Mouse (Mus musculus): ENCODE results near the gene Enthd1. TPM values are rescaled to one million over a fixed set of nuclear protein-coding genes. Genes with fewer than 3 reads are reported as not detected.

The Enthd1 gene
- polyA plus RNA-seq, 1 experiment from 2014 or later = not detected

DNA sequence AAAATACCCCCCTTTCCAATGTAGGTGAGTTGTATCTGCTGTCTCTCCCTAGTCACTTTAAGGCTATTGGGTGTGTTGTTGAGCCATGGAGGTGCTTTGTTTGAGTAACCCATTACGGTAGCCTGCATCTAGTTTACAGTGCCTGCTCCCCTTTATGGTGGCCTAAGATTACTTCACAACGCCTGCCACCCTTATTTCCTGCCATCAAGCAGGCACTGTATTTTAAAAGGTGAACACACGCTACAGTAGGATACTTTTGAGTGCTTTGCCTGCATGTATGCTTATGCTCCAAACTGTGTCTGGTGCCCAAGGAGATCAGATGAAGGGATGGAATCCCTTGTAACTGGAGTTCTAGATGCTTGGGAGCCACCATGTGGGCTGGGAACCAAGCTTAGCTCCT is 2.2 kb upstream of the Enthd1 start:
- no peak overlapping the region for H3K9ac ChIP-seq (replicated peaks; ENCODE audit: low read length)
- H3K9me3 ChIP-seq (ENCODE audit: low read length) = no peaks in the 10 kb centered on the region
- H3K4me3 ChIP-seq (ENCODE audit: low read length) = no peak overlapping the region
- H3K36me3 ChIP-seq (ENCODE audit: insufficient read depth, low read length) = no peaks in the 10 kb centered on the region
- H3K27me3 ChIP-seq (ENCODE audit: insufficient read depth, low read length) = no peaks in the 10 kb centered on the region
- H3K4me1 ChIP-seq (ENCODE audit: insufficient read depth, low read length) = no peaks in the 10 kb centered on the region
- ATAC-seq (ENCODE audit: low FRiP score, low TSS enrichment) = no peak
- no peak overlapping the region for H3K27ac ChIP-seq (ENCODE audit: low read length)
- 61% methylated on average over 3 of the region's 3 CpGs for WGBS
- no peak overlapping the region for H3K4me2 ChIP-seq (replicated peaks; ENCODE audit: low read depth, low read length)

DNA sequence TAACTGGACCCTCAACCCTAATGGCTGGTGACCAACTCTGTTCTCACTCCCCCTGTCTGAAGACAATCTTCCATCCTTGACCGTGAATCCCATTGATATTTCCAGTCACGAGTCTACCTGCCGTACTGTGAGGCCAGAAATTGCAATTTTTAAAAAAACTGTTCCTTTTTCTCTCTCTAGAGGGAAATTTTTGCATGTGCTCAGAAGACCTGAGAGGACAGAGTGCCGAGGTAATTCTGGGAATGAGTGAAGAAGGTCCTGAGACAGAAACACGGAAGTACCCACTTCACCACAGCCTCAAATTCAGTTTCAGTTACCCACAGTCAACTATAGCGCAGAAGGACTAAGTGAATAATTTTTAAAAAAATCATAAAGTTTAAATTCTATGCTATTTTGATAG is 1.7 kb upstream of the Enthd1 start:
- Histone ChIP-seq H3K27ac (ENCODE audit: low read length) (no peak overlapping the region), H3K9ac (replicated peaks; ENCODE audit: low read length) (no peak overlapping the region), H3K4me3 (ENCODE audit: low read length) (no peak overlapping the region), H3K36me3 (ENCODE audit: insufficient read depth, low read length) (no peaks in the 10 kb centered on the region), H3K27me3 (ENCODE audit: insufficient read depth, low read length) (no peaks in the 10 kb centered on the region), H3K4me2 (replicated peaks; ENCODE audit: low read depth, low read length) (no peak overlapping the region), H3K4me1 (ENCODE audit: insufficient read depth, low read length) (no peaks in the 10 kb centered on the region), H3K9me3 (ENCODE audit: low read length) (no peaks in the 10 kb centered on the region)
- ATAC-seq (ENCODE audit: low FRiP score, low TSS enrichment) = no peak
- 92% methylated on average over 6 of the region's 6 CpGs for WGBS

DNA sequence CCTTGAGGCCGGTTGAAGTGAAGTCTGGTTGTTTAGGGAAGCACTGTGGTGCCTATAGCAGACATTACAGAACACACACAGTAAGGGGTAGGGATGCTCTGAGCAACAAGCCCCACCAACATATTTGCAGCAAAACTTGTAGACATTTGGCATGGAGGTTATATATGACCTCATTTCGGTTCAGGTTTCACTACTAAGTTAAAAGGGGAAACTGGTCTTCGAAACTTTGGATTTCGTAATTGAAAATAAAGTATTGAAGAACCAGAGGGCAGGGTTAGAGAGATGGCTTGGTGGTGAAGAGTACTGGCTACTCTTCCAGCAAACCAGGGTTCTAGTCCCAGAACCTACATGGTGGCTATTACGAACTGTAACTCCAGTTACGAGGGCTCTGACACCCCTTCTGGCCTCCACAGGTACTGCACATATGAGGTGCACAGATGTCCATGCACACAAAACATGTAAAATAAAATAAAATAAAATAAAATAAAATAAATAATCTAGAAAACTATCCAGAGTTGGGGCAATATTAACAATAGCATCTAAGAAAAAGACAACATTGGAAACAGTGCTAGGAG is 1.2 kb downstream of the Enthd1 start:
- WGBS = 91% methylated on average over 6 of the region's 6 CpGs
- Histone ChIP-seq H3K27ac (ENCODE audit: low read length) (no peak overlapping the region), H3K4me2 (replicated peaks; ENCODE audit: low read depth, low read length) (no peak overlapping the region), H3K9me3 (ENCODE audit: low read length) (no peaks in the 10 kb centered on the region), H3K9ac (replicated peaks; ENCODE audit: low read length) (no peak overlapping the region), H3K4me1 (ENCODE audit: insufficient read depth, low read length) (peaks cover 6% of the 10 kb centered on the region), H3K4me3 (ENCODE audit: low read length) (no peak overlapping the region), H3K36me3 (ENCODE audit: insufficient read depth, low read length) (no peaks in the 10 kb centered on the region), H3K27me3 (ENCODE audit: insufficient read depth, low read length) (no peaks in the 10 kb centered on the region)
- ATAC-seq (ENCODE audit: low FRiP score, low TSS enrichment) = no peak

DNA sequence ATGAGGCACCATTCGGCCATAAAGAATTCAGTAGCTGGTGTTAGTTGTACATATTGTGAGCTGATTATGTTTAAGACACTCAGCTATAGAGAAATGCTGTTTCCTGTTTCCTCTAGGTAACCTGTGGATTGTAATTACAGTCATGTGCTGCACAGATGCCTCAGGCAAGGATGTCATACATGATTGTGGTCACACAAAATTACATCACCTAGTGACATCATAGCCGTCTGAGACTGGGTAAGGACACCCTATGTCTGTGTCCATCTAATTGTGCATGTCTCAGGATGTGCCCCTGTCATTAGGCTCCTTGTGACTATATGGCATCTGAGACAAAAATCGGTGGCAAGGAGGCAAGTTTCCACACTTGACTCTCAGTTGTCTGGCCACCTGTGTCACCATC is 2.5 kb downstream of the Enthd1 start:
- no peak overlapping the region for H3K9ac ChIP-seq (replicated peaks; ENCODE audit: low read length)
- peaks cover 6% of the 10 kb centered on the region for H3K4me1 ChIP-seq (ENCODE audit: insufficient read depth, low read length)
- no peak overlapping the region for H3K4me3 ChIP-seq (ENCODE audit: low read length)
- no peak for ATAC-seq (ENCODE audit: low FRiP score, low TSS enrichment)
- no peaks in the 10 kb centered on the region for H3K36me3 ChIP-seq (ENCODE audit: insufficient read depth, low read length)
- no peaks in the 10 kb centered on the region for H3K9me3 ChIP-seq (ENCODE audit: low read length)
- H3K27me3 ChIP-seq (ENCODE audit: insufficient read depth, low read length) = no peaks in the 10 kb centered on the region
- no peak overlapping the region for H3K4me2 ChIP-seq (replicated peaks; ENCODE audit: low read depth, low read length)
- H3K27ac ChIP-seq (ENCODE audit: low read length) = no peak overlapping the region
- WGBS = 85% methylated on average over 3 of the region's 3 CpGs

DNA sequence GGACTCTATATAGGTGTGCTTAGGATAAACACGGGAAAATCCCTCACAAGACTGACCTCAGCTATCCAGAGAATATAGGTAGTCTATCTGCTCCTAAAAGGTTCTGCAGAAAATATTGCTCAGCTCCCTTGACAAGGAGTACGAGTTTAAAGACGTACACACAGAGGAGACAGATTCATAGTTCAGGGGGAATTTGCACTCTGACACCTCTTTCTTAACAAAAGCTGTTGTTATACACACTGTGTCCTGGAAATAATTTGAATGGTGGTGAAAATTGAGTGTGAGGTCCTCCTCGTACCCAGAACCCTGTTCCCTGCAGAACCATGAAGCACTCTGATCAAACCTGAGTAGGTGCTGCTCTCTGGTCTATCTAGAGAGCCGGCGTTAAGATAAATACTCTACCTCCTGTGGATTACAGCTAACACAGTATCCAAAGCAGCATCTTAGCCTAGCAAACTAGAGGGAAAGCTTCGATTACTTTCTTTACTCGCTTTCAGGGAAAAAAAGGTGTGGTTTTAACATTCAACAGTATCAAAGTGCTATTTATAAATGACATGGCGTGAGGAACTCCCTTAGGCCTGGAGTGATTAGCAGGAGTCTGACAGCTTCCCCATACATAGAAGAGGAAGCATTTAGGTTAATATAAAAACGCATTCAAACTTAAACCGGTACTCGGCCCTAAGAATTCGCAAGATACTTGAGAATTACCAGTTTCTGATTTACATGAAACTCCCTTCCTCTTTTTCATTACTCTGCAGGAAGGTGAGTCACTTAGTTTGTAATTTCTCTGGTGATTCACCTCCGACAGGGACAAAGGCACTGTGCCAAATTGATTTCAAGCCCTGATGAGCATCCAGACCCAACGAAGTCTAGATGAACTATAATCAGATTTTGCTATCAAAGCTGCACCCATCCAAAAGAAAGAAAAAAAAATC is 4.0 kb downstream of the Enthd1 start:
- no peaks in the 10 kb centered on the region for H3K9me3 ChIP-seq (ENCODE audit: low read length)
- no peak overlapping the region for H3K9ac ChIP-seq (replicated peaks; ENCODE audit: low read length)
- H3K4me3 ChIP-seq (ENCODE audit: low read length) = no peak overlapping the region
- no peaks in the 10 kb centered on the region for H3K27me3 ChIP-seq (ENCODE audit: insufficient read depth, low read length)
- H3K4me1 ChIP-seq (ENCODE audit: insufficient read depth, low read length) = peaks cover 6% of the 10 kb centered on the region
- H3K4me2 ChIP-seq (replicated peaks; ENCODE audit: low read depth, low read length) = no peak overlapping the region
- no peaks in the 10 kb centered on the region for H3K36me3 ChIP-seq (ENCODE audit: insufficient read depth, low read length)
- ATAC-seq (ENCODE audit: low FRiP score, low TSS enrichment) = no peak
- no peak overlapping the region for H3K27ac ChIP-seq (ENCODE audit: low read length)
- 55% methylated on average over 15 of the region's 15 CpGs for WGBS

DNA sequence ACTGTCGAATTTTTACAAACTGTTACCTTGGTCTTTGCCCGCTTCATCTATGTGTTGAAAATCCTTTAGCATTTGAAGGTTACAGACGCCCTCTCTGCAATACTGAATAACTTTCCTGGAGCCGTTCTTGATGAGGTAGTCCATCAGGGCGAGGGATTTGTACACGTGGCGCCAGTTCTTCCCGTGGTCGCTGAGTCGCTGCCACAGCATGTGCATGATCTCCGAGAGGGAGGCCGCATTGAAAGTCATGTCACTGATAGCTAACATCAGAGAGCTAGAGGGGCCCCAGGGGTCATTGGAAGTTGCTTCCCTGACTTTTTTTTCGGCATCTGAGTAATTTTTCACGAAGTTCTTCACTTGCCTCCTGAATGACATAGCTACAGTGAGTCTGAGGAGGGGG is 5.0 kb downstream of the Enthd1 start:
- Histone ChIP-seq H3K27me3 (ENCODE audit: insufficient read depth, low read length) (no peaks in the 10 kb centered on the region), H3K27ac (ENCODE audit: low read length) (no peak overlapping the region), H3K4me1 (ENCODE audit: insufficient read depth, low read length) (peaks cover 6% of the 10 kb centered on the region), H3K9me3 (ENCODE audit: low read length) (no peaks in the 10 kb centered on the region), H3K4me2 (replicated peaks; ENCODE audit: low read depth, low read length) (no peak overlapping the region), H3K36me3 (ENCODE audit: insufficient read depth, low read length) (no peaks in the 10 kb centered on the region), H3K9ac (replicated peaks; ENCODE audit: low read length) (no peak overlapping the region), H3K4me3 (ENCODE audit: low read length) (no peak overlapping the region)
- ATAC-seq (ENCODE audit: low FRiP score, low TSS enrichment) = no peak
- WGBS = 41% methylated on average over 14 of the region's 14 CpGs

DNA sequence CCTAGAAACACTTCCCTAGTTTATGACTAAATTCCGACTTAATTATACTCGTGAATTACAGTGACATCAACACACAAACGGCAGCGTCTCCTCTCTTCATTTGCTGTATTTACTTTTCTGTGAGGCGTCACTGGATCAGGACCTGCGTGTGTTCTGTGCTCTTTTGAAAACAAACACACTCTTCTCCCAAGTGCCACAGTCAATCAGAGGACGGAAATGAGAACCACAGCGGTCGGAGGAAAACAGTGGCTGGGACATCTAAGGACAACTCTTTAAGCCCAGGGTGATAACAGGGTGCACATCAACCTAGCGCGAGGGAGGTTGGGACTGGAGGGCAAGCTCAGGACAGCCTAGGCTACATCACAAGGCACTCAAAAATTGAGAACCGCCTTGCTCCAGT is 5.4 kb downstream of the Enthd1 start:
- H3K9me3 ChIP-seq (ENCODE audit: low read length) = no peaks in the 10 kb centered on the region
- WGBS = 19% methylated on average over 12 of the region's 12 CpGs
- H3K9ac ChIP-seq (replicated peaks; ENCODE audit: low read length) = no peak overlapping the region
- H3K36me3 ChIP-seq (ENCODE audit: insufficient read depth, low read length) = no peaks in the 10 kb centered on the region
- peaks cover 6% of the 10 kb centered on the region for H3K4me1 ChIP-seq (ENCODE audit: insufficient read depth, low read length)
- H3K27ac ChIP-seq (ENCODE audit: low read length) = no peak overlapping the region
- no peak overlapping the region for H3K4me3 ChIP-seq (ENCODE audit: low read length)
- no peaks in the 10 kb centered on the region for H3K27me3 ChIP-seq (ENCODE audit: insufficient read depth, low read length)
- no peak for ATAC-seq (ENCODE audit: low FRiP score, low TSS enrichment)
- H3K4me2 ChIP-seq (replicated peaks; ENCODE audit: low read depth, low read length) = no peak overlapping the region

DNA sequence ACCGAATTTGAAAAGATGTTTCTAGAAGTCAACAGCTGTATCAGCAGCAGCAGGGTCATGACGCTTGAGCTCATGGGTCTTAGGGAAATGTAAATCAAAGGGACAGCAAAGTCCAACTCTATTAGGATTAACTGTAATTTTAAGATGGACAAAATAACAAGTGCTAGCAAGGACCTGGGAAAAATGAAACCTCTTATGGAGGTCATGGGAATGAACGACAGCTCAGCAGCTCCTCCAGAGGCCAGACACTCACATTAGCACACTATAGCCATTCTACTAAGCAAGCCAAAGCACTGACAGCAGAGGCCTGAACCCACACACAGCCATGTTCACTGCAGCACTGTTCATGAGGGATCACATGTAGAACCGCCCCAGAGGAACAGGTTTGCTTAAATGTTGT is 7.2 kb downstream of the Enthd1 start:
- Histone ChIP-seq H3K9me3 (ENCODE audit: low read length) (no peaks in the 10 kb centered on the region), H3K27me3 (ENCODE audit: insufficient read depth, low read length) (no peaks in the 10 kb centered on the region), H3K36me3 (ENCODE audit: insufficient read depth, low read length) (no peaks in the 10 kb centered on the region), H3K4me1 (ENCODE audit: insufficient read depth, low read length) (peaks cover 6% of the 10 kb centered on the region), H3K27ac (ENCODE audit: low read length) (no peak overlapping the region), H3K9ac (replicated peaks; ENCODE audit: low read length) (no peak overlapping the region), H3K4me3 (ENCODE audit: low read length) (no peak overlapping the region), H3K4me2 (replicated peaks; ENCODE audit: low read depth, low read length) (no peak overlapping the region)
- no peak for ATAC-seq (ENCODE audit: low FRiP score, low TSS enrichment)
- WGBS = 68% methylated on average over 4 of the region's 4 CpGs

DNA sequence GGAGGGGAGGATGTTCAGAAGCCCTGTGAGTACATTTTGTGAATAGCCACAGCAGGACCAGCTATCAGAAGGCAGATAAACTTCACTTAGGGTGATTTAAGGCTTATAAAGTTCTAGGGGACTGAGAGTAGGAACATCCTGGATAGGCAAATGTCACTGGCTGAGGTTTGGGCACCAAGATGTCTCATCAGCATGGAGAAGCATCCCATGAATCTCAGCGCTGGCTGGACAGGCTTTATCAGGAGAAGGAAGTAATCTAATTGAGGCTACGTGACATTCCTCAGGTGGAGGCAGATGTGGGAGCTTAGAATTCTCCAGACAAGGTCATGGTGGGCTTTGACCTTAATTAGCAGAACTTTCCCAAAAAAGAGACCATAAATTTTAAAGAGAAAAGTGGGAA is 8.9 kb downstream of the Enthd1 start:
- no peaks in the 10 kb centered on the region for H3K27me3 ChIP-seq (ENCODE audit: insufficient read depth, low read length)
- peaks cover 6% of the 10 kb centered on the region for H3K4me1 ChIP-seq (ENCODE audit: insufficient read depth, low read length)
- no peak overlapping the region for H3K4me3 ChIP-seq (ENCODE audit: low read length)
- no peaks in the 10 kb centered on the region for H3K9me3 ChIP-seq (ENCODE audit: low read length)
- 57% methylated on average over 2 of the region's 2 CpGs for WGBS
- H3K4me2 ChIP-seq (replicated peaks; ENCODE audit: low read depth, low read length) = no peak overlapping the region
- no peak overlapping the region for H3K9ac ChIP-seq (replicated peaks; ENCODE audit: low read length)
- no peaks in the 10 kb centered on the region for H3K36me3 ChIP-seq (ENCODE audit: insufficient read depth, low read length)
- no peak overlapping the region for H3K27ac ChIP-seq (ENCODE audit: low read length)
- no peak for ATAC-seq (ENCODE audit: low FRiP score, low TSS enrichment)
